Mouse (Mus musculus) stomach, embryonic 14.5 days (tissue): Measurements from ENCODE around the gene Pex14. TPM values are rescaled to one million over a fixed set of nuclear protein-coding genes. Genes with fewer than 3 reads are reported as not detected.

ENCODE experiments used
- ATAC-seq: fragments of 200-750 bp; cut with Nextera tagmentation; 2 replicates; pipeline ENCODE4 v1.8.0; 2017; ENCODE audit warnings: low read depth, moderate TSS enrichment; ENCODE audit not compliant: insufficient number of reproducible peaks, insufficient read depth, low FRiP score
- H3K27ac ChIP-seq: fragments of 300-500 bp; sonication (generic); 2 replicates; pipeline ENCODE4 v1.5.1; 2014; ENCODE audit warnings: mild to moderate bottlenecking, low read length, moderate library complexity, mixed read lengths
- H3K27me3 ChIP-seq: fragments of 300-500 bp; sonication (generic); 2 replicates; pipeline ENCODE4 v1.6.1; 2014; ENCODE audit warnings: low read length, control low read depth, mixed read lengths; ENCODE audit not compliant: control insufficient read depth, insufficient read depth
- H3K36me3 ChIP-seq: fragments of 300-500 bp; sonication (generic); 2 replicates; pipeline ENCODE4 v1.6.1; 2014; ENCODE audit warnings: mild to moderate bottlenecking, control low read depth, low read length, moderate library complexity, mixed read lengths; ENCODE audit not compliant: control insufficient read depth, insufficient read depth
- H3K4me1 ChIP-seq: fragments of 300-500 bp; sonication (generic); 2 replicates; pipeline ENCODE4 v1.6.1; 2014; ENCODE audit warnings: low read length, control low read depth, mixed read lengths; ENCODE audit not compliant: control insufficient read depth, insufficient read depth
- H3K4me2 ChIP-seq: fragments of 300-500 bp; sonication (generic); replicated peaks from 2 replicates; pipeline ENCODE4 v1.6.1; 2014; ENCODE audit warnings: low read depth, low read length, control low read depth
- H3K4me3 ChIP-seq: fragments of 300-500 bp; sonication (generic); 2 replicates; pipeline ENCODE4 v1.5.1; 2014; ENCODE audit warnings: low read depth, low read length, control low read depth
- H3K9ac ChIP-seq: fragments of 300-500 bp; sonication (generic); replicated peaks from 2 replicates; pipeline ENCODE4 v1.6.1; 2014; ENCODE audit warnings: low read depth, mild to moderate bottlenecking, control low read depth, low read length, moderate library complexity, mixed read lengths
- H3K9me3 ChIP-seq: fragments of 300-500 bp; sonication (generic); 2 replicates; pipeline ENCODE4 v1.6.1; 2016; ENCODE audit warnings: low read depth, low read length, control low read depth; ENCODE audit not compliant: control insufficient read depth
- WGBS: fragments of 180-500 bp; shearing (Covaris S2); extraction: QIAGEN DNeasy Blood & Tissue Kit; methylation state at CpG from one replicate; pipeline ENCODE4 v1.1.7; 2014; 5-methylcytosine and 5-hydroxymethylcytosine counted together
- polyA plus RNA-seq: library from polyadenylated mRNA; unstranded; fragments of >200 nt; fragmentation: Nextera tagmentation; extraction: Ambion mirVana; gene quantifications from 2 replicates; pipeline ENCODE4 v1.2.1, GENCODE M21; 2014

Gene Pex14
- polyA plus RNA-seq, 1 experiment from 2014 or later: 40.0 TPM

GRCm38 (mm10) chr4:149006107-149006506, 93.6 kb downstream of the Pex14 start:
- no peak for ATAC-seq
- no peak overlapping the region for H3K4me2 ChIP-seq
- WGBS: 93% methylated on average over 3 of the region's 3 CpGs

GRCm38 (mm10) chr4:149002441-149003093, 97.1 kb downstream of the Pex14 start:
- Histone ChIP-seq H3K9ac (no peak overlapping the region), H3K4me2 (no peak overlapping the region), H3K27me3 (no peaks in the 10 kb centered on the region), H3K36me3 (peaks cover 2% of the 10 kb centered on the region; the same call in 1 of the 2 replicates), H3K4me1 (no peaks in the 10 kb centered on the region), H3K27ac (no peak overlapping the region), H3K9me3 (no peaks in the 10 kb centered on the region), H3K4me3 (no peak overlapping the region)
- 81% methylated on average over 11 of the region's 11 CpGs for WGBS
- ATAC-seq: peak; percentile 92

More at GRCm38 (mm10) chr4:149006107-149006506, 93.6 kb downstream of the Pex14 start:
- Histone ChIP-seq H3K9ac (no peak overlapping the region), H3K9me3 (no peaks in the 10 kb centered on the region), H3K36me3 (no peaks in the 10 kb centered on the region), H3K4me1 (no peaks in the 10 kb centered on the region), H3K27ac (no peak overlapping the region), H3K4me3 (no peak overlapping the region), H3K27me3 (no peaks in the 10 kb centered on the region)

GRCm38 (mm10) chr4:149001515-149001914, 98.2 kb downstream of the Pex14 start:
- Histone ChIP-seq H3K9me3 (no peaks in the 10 kb centered on the region), H3K4me2 (no peak overlapping the region), H3K27me3 (no peaks in the 10 kb centered on the region), H3K27ac (no peak overlapping the region), H3K4me1 (no peaks in the 10 kb centered on the region), H3K9ac (no peak overlapping the region), H3K4me3 (no peak overlapping the region), H3K36me3 (peaks cover 2% of the 10 kb centered on the region; the same call in 1 of the 2 replicates)
- ATAC-seq: no peak
- WGBS: 73% methylated on average over 5 of the region's 5 CpGs

- Histone ChIP-seq H3K9ac (no peak overlapping the region), H3K4me3 (no peak overlapping the region), H3K9me3 (no peaks in the 10 kb centered on the region), H3K4me1 (no peaks in the 10 kb centered on the region), H3K4me2 (no peak overlapping the region), H3K27ac (no peak overlapping the region), H3K27me3 (no peaks in the 10 kb centered on the region), H3K36me3 (peaks cover 2% of the 10 kb centered on the region; the same call in 1 of the 2 replicates)
- 91% methylated on average over 6 of the region's 6 CpGs for WGBS
- ATAC-seq: no peak
These were observed 98.9 kb downstream of the Pex14 start for GRCm38 (mm10) chr4:149000746-149001145.

GRCm38 (mm10) chr4:148993948-148994347, 105.7 kb downstream of the Pex14 start:
- no peaks in the 10 kb centered on the region for H3K9me3 ChIP-seq
- H3K27ac ChIP-seq: no peak overlapping the region
- H3K36me3 ChIP-seq: no peaks in the 10 kb centered on the region
- H3K9ac ChIP-seq: no peak overlapping the region
- 65% methylated on average over 5 of the region's 5 CpGs for WGBS
- H3K4me3 ChIP-seq: no peak overlapping the region
- no peak for ATAC-seq
- H3K4me1 ChIP-seq: no peaks in the 10 kb centered on the region
- H3K27me3 ChIP-seq: no peaks in the 10 kb centered on the region
- no peak overlapping the region for H3K4me2 ChIP-seq

GRCm38 (mm10) chr4:148990038-148990437, 109.6 kb downstream of the Pex14 start:
- ATAC-seq: no peak
- Histone ChIP-seq H3K9me3 (no peaks in the 10 kb centered on the region), H3K36me3 (no peaks in the 10 kb centered on the region), H3K27ac (no peak overlapping the region), H3K27me3 (no peaks in the 10 kb centered on the region), H3K4me3 (no peak overlapping the region), H3K9ac (no peak overlapping the region), H3K4me2 (no peak overlapping the region), H3K4me1 (peaks cover 23% of the 10 kb centered on the region)
- 33% methylated on average over 2 of the region's 2 CpGs for WGBS

GRCm38 (mm10) chr4:148985541-148986476, 113.9 kb downstream of the Pex14 start:
- H3K4me1 ChIP-seq: peaks cover 29% of the 10 kb centered on the region
- no peak overlapping the region for H3K4me2 ChIP-seq
- 47% methylated on average over 24 of the region's 24 CpGs for WGBS
- H3K27ac ChIP-seq: no peak overlapping the region
- H3K9me3 ChIP-seq: no peaks in the 10 kb centered on the region
- no peaks in the 10 kb centered on the region; the same call in 1 of the 2 replicates for H3K36me3 ChIP-seq
- no peak overlapping the region for H3K4me3 ChIP-seq
- no peaks in the 10 kb centered on the region for H3K27me3 ChIP-seq
- no peak overlapping the region for H3K9ac ChIP-seq
- no peak for ATAC-seq

GRCm38 (mm10) chr4:148984701-148985540, 114.8 kb downstream of the Pex14 start:
- no peaks in the 10 kb centered on the region for H3K27me3 ChIP-seq
- 65% methylated on average over 19 of the region's 19 CpGs for WGBS
- H3K9ac ChIP-seq: no peak overlapping the region
- no peaks in the 10 kb centered on the region for H3K9me3 ChIP-seq
- no peaks in the 10 kb centered on the region; the same call in 1 of the 2 replicates for H3K36me3 ChIP-seq
- ATAC-seq: no peak
- H3K4me3 ChIP-seq: no peak overlapping the region
- H3K27ac ChIP-seq: no peak overlapping the region
- no peak overlapping the region for H3K4me2 ChIP-seq
- H3K4me1 ChIP-seq: peaks cover 29% of the 10 kb centered on the region
